Mouse (Mus musculus) kidney, embryonic 14.5 days (tissue): ENCODE measurements around the gene Fam160a1. TPM values are rescaled to one million over a fixed set of nuclear protein-coding genes. Genes with fewer than 3 reads are reported as not detected.

Source experiments
- ATAC-seq: fragments of 200-750 bp; cut with Nextera tagmentation; 2 replicates; pipeline ENCODE4 v1.8.0; 2017; ENCODE audit warnings: moderate number of reproducible peaks, mild to moderate bottlenecking, moderate TSS enrichment, moderate library complexity; ENCODE audit not compliant: low FRiP score, low TSS enrichment
- H3K27ac ChIP-seq: fragments of 300-500 bp; sonication (generic); 2 replicates; pipeline ENCODE4 v1.5.1; 2014; ENCODE audit warnings: low read depth, mild to moderate bottlenecking, low read length, moderate library complexity, mixed read lengths
- H3K27me3 ChIP-seq: fragments of 300-500 bp; sonication (generic); 2 replicates; pipeline ENCODE4 v1.6.1; 2014; ENCODE audit warnings: mild to moderate bottlenecking, low read length; ENCODE audit not compliant: control insufficient read depth, insufficient read depth
- H3K36me3 ChIP-seq: fragments of 300-500 bp; sonication (generic); 2 replicates; pipeline ENCODE4 v1.6.1; 2014; ENCODE audit warnings: low read length, mixed read lengths; ENCODE audit not compliant: control insufficient read depth, insufficient read depth
- H3K4me1 ChIP-seq: fragments of 300-500 bp; sonication (generic); 2 replicates; pipeline ENCODE4 v1.6.1; 2014; ENCODE audit warnings: low read length, mixed read lengths; ENCODE audit not compliant: control insufficient read depth, insufficient read depth
- H3K4me2 ChIP-seq: fragments of 300-500 bp; sonication (generic); replicated peaks from 2 replicates; pipeline ENCODE4 v1.6.1; 2014; ENCODE audit warnings: low read depth, mild to moderate bottlenecking, low read length
- H3K4me3 ChIP-seq: fragments of 300-500 bp; sonication (generic); 2 replicates; pipeline ENCODE4 v1.5.1; 2014; ENCODE audit warnings: mild to moderate bottlenecking, low read length
- H3K9ac ChIP-seq: fragments of 300-500 bp; sonication (generic); 2 replicates; pipeline ENCODE4 v1.6.1; 2014; ENCODE audit warnings: low read depth, mild to moderate bottlenecking, low read length, moderate library complexity
- H3K9me3 ChIP-seq: fragments of 300-500 bp; sonication (generic); 2 replicates; pipeline ENCODE4 v1.6.1; 2016; ENCODE audit warnings: low read length; ENCODE audit not compliant: control insufficient read depth
- WGBS: fragments of 180-500 bp; shearing (Covaris S2); extraction: QIAGEN DNeasy Blood & Tissue Kit; methylation state at CpG from one replicate; pipeline ENCODE4 v1.1.7; 2014; 5-methylcytosine and 5-hydroxymethylcytosine counted together
- polyA plus RNA-seq: library from polyadenylated mRNA; unstranded; fragments of >200 nt; fragmentation: Nextera tagmentation; extraction: Ambion mirVana; gene quantifications from 2 replicates; pipeline ENCODE4 v1.2.1, GENCODE M21; 2014

The Fam160a1 gene
- polyA plus RNA-seq, 1 experiment from 2014 or later, result 5.9 TPM

DNA sequence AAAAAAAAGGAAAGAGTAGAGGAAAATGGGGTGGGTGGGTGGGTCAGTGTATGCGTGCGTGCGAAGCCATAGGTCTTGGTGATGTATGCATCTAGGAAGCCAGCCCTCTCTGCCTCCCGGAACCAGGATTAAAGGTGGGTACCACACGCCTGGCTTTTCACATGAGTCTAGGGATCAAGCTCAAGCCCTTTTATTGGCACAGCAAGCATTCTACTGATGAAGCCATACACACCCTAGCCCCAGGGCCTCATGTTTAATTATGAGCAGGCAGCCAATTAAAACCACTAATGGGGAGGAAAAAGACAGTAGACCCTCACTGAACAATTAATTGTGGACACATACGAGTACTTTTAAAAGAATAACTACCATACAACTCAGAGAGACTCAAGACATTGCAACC lies 37.1 kb upstream of the Fam160a1 start:
- 93% methylated on average over 6 of the region's 6 CpGs for WGBS
- Histone ChIP-seq H3K4me3 (no peak overlapping the region), H3K27ac (no peak overlapping the region), H3K9me3 (no peaks in the 10 kb centered on the region), H3K4me1 (no peaks in the 10 kb centered on the region), H3K4me2 (no peak overlapping the region), H3K9ac (no peak overlapping the region), H3K36me3 (no peaks in the 10 kb centered on the region), H3K27me3 (no peaks in the 10 kb centered on the region)
- ATAC-seq, result no peak

GRCm38 (mm10) chr3:85853715-85854114 lies 36.6 kb upstream of the Fam160a1 start:
- Histone ChIP-seq H3K36me3 (no peaks in the 10 kb centered on the region), H3K4me1 (no peaks in the 10 kb centered on the region), H3K4me2 (no peak overlapping the region), H3K9me3 (no peaks in the 10 kb centered on the region), H3K27me3 (no peaks in the 10 kb centered on the region), H3K4me3 (no peak overlapping the region), H3K9ac (no peak overlapping the region), H3K27ac (no peak overlapping the region)
- WGBS, result 83% methylated on average over 3 of the region's 4 CpGs
- ATAC-seq, result no peak

DNA sequence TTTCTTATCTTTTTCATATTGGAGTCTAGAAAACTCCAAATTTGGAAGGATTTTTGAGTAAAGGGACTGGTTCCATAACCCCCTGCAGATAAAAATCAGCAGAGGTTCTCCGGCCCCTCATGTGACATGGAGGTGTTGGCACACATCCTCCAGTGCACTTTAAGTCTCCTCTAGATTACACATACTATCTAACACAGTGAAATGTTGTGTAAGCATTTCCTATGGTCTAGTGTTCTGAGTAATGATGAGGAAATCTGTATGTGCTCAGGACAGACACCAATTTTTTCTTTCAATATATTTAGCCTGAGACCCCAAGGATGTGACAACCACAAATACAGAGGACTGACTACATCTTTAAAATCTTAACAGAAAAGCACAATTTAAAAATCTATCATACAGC lies 33.0 kb upstream of the Fam160a1 start:
- Histone ChIP-seq H3K9me3 (no peaks in the 10 kb centered on the region), H3K9ac (no peak overlapping the region), H3K4me3 (no peak overlapping the region), H3K36me3 (no peaks in the 10 kb centered on the region), H3K27me3 (no peaks in the 10 kb centered on the region), H3K4me1 (no peaks in the 10 kb centered on the region), H3K4me2 (no peak overlapping the region), H3K27ac (no peak overlapping the region)
- 89% methylated on average over 1 of the region's 1 CpGs for WGBS
- ATAC-seq, result no peak

DNA sequence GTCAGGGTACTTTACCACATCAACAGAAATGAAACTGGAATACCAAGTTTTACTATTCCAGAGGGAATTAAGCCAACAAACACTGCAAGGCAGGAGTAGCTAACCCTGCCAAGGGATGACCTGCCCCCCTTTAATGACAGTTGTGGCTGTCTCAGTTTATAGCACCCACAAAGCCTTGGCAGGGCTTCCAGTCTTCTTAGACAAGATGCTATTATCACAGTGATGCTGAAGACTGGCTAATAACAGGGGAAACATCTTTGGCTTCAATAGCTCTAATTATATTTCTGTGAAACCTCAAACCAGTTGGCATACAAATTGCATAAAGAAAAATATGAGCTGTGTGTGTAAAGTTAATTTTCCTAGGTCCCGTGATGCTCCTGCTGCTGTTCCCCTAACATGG lies 29.2 kb upstream of the Fam160a1 start:
- Histone ChIP-seq H3K4me1 (peaks cover 14% of the 10 kb centered on the region), H3K9ac (no peak overlapping the region), H3K4me3 (no peak overlapping the region), H3K27me3 (no peaks in the 10 kb centered on the region), H3K9me3 (no peaks in the 10 kb centered on the region), H3K4me2 (no peak overlapping the region), H3K27ac (no peak overlapping the region), H3K36me3 (no peaks in the 10 kb centered on the region)
- WGBS, result 88% methylated on average over 1 of the region's 1 CpGs
- ATAC-seq, result no peak

DNA sequence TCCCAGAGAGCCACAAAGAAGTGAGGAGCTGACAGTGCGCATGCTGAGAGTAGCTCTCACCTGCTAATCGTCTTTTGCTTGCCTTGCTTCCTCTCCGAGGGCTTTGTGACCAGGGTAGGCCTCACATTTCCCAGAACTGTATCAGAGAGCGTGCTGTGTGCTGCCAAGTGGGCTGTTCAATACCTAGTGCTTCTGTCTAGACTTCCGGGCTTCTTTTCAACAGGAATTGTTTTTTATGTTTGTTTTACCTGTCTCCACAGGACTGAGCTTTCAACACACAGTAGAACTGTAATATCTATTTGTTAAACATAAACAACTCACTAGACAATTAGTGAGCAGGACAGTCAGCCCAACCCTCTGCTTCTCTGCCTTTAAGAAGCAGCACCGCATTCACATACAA lies 28.2 kb upstream of the Fam160a1 start:
- peaks cover 14% of the 10 kb centered on the region for H3K4me1 ChIP-seq
- no peaks in the 10 kb centered on the region for H3K36me3 ChIP-seq
- no peak for ATAC-seq
- no peaks in the 10 kb centered on the region for H3K27me3 ChIP-seq
- 86% methylated on average over 6 of the region's 6 CpGs for WGBS
- H3K9me3 ChIP-seq, result no peaks in the 10 kb centered on the region
- H3K4me3 ChIP-seq, result no peak overlapping the region
- no peak overlapping the region for H3K4me2 ChIP-seq
- H3K9ac ChIP-seq, result no peak overlapping the region
- H3K27ac ChIP-seq, result no peak overlapping the region

DNA sequence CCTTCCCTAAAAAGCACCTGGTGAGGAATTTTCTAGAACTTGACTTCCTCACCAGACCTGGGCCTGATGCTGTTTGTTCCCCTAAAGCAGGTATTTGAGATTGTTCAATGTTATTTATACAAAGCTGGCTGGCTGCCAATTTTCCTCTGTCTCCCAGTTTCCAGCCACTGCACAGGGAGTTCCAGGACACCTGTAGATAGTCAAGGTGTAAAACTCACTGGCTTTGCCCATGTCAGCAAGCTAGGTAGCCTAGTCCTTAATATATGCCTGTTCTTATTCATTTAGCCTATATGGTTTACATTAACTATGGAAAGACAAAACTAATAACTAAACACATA lies 25.8 kb upstream of the Fam160a1 start:
- ATAC-seq, result no peak
- Histone ChIP-seq H3K27me3 (no peaks in the 10 kb centered on the region), H3K9ac (no peak overlapping the region), H3K9me3 (no peaks in the 10 kb centered on the region), H3K4me2 (no peak overlapping the region), H3K36me3 (no peaks in the 10 kb centered on the region), H3K4me1 (peaks cover 14% of the 10 kb centered on the region), H3K4me3 (no peak overlapping the region), H3K27ac (peak overlapping the region; percentile 84; the same call in 1 of the 2 replicates)

DNA sequence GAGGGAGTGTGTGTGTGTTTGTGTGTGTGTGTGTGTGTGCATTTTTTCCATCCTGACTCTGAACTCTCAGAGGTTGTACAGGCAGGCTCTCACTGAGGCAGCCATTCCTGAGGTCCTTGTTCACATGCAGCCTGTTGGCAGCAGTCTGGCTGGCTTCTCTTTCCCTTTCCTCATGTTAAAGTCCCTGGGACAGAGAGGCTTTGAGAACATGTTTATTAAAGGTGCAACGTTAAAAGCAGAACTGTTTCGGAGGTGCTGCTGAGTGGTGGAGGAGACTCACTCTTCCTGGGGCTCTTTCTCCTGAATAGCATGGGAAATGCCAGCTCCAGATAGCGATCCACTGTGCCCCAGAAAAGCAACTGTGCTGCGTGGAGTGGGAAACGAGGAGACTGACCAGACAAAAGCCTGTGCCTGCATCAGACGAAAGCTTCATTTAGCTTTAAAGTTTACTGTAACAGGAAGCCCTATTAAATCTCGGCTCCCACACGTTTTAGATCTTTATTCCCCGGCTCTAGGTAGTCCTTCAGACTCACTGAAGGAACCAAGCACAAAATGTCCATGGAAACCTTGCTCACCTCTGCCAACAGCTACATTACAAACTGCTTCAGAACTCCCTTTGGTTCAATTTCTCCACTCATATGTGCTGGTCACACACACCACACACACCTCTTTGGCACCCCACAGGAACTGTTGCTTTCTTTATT lies 25.2 kb upstream of the Fam160a1 start:
- no peaks in the 10 kb centered on the region for H3K27me3 ChIP-seq
- H3K4me2 ChIP-seq, result no peak overlapping the region
- H3K9me3 ChIP-seq, result no peaks in the 10 kb centered on the region
- ATAC-seq, result peak; percentile 24; the same call in 1 of the 2 replicates
- H3K9ac ChIP-seq, result no peak overlapping the region; the same call in 1 of the 2 replicates
- H3K36me3 ChIP-seq, result no peaks in the 10 kb centered on the region
- peak overlapping the region; percentile 84; the same call in 1 of the 2 replicates for H3K27ac ChIP-seq
- WGBS, result 18% methylated on average over 9 of the region's 9 CpGs
- peaks cover 14% of the 10 kb centered on the region for H3K4me1 ChIP-seq
- no peak overlapping the region for H3K4me3 ChIP-seq

DNA sequence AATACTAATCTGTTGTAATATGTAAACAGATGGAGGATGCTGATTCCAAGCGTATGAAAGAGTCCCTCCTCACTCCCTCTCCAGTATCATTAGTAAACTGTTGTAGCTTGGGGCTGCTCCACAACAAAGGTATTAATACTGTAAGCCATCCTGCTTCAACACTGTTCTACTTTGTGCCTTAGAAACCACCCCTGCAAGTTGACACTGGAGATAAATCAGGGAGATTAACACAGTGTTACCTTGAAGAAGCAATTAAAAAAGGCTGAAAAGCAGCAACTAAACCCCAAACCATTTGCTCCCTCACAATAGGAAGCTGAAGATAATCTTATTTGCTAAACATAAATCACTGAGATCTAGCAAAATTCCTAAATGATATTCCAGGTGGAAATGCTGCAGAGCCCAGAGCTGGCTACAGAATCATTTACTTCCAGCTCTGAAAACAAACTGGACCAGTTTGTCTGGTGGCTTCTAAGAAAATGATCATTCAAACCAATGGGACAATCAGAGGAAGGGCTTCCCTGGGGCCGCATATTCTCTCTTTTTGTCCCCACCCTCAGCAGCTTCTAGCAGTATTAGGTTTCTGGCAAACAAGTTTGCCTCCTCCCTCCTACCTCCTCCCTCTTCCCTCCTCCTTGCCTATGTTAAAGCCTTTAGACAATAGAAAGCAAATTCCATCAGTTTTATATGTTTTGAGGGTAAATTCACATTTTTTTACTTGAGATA lies 24.5 kb upstream of the Fam160a1 start:
- H3K27me3 ChIP-seq, result no peaks in the 10 kb centered on the region
- WGBS, result 18% methylated on average over 2 of the region's 2 CpGs
- H3K9ac ChIP-seq, result no peak overlapping the region
- H3K36me3 ChIP-seq, result no peaks in the 10 kb centered on the region
- H3K4me3 ChIP-seq, result no peak overlapping the region
- H3K27ac ChIP-seq, result peak overlapping the region; percentile 84; the same call in 1 of the 2 replicates
- no peaks in the 10 kb centered on the region for H3K9me3 ChIP-seq
- no peak overlapping the region for H3K4me2 ChIP-seq
- peaks cover 14% of the 10 kb centered on the region for H3K4me1 ChIP-seq
- peak; percentile 77 for ATAC-seq

DNA sequence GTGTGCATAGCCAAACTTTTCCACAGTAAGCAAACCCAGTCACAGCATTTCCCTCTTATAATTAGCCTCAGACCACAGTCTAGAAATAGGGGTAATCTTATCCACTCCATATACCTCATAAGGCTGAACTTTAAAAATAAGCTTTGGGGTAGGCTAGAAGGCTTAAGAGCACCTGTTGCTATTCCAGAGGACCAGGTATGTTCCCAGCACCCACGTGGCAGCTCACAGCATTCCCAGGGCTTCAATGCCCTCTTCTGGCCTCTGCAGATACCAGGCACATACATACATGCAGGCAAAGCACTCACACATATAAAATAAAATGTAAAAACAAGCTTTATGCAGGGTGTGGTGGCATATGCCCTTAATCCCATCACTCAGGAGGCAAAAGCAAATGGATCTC lies 16.5 kb upstream of the Fam160a1 start:
- H3K9me3 ChIP-seq, result no peaks in the 10 kb centered on the region
- H3K4me1 ChIP-seq, result 0 out of 2 replicates have a peak, but pooled peaks cover 6% of the 10 kb centered on the region
- ATAC-seq, result no peak
- no peaks in the 10 kb centered on the region for H3K27me3 ChIP-seq
- no peaks in the 10 kb centered on the region for H3K36me3 ChIP-seq
- H3K4me3 ChIP-seq, result no peak overlapping the region
- 93% methylated on average over 1 of the region's 1 CpGs for WGBS
- H3K4me2 ChIP-seq, result no peak overlapping the region
- H3K27ac ChIP-seq, result no peak overlapping the region
- H3K9ac ChIP-seq, result no peak overlapping the region
